Mouse (Mus musculus): Measurements from ENCODE around the gene Nin. TPM values are rescaled to one million over a fixed set of nuclear protein-coding genes. Genes with fewer than 3 reads are reported as not detected.

The Nin gene
- 9.4 and 10.8 TPM in 2 replicates for polyA plus RNA-seq (2015; fragmentation: Nextera tagmentation; extraction: Ambion mirVana)

- H3K9me3 ChIP-seq (ENCODE audit: control insufficient read depth, low read length), result no peaks in the 10 kb centered on the region
- peaks cover 13% of the 10 kb centered on the region for H3K4me1 ChIP-seq (ENCODE audit: control insufficient read depth, insufficient read depth, low read depth, low read length)
- H3K36me3 ChIP-seq (ENCODE audit: control insufficient read depth, insufficient read depth, low read length), result no peaks in the 10 kb centered on the region
- no peak within 1 kb of the TSS for H3K27ac ChIP-seq (ENCODE audit: low read depth, low read length)
- no peak for ATAC-seq
- no peaks in the 10 kb centered on the region for H3K27me3 ChIP-seq (replicated peaks; ENCODE audit: control insufficient read depth, insufficient read depth, low read length)
- H3K9ac ChIP-seq (ENCODE audit: low read depth, low read length), result no peak within 1 kb of the TSS
- no peak within 1 kb of the TSS for H3K4me3 ChIP-seq (ENCODE audit: low read length)
- WGBS, result 67% methylated on average over 11 of the region's 11 CpGs
- H3K4me2 ChIP-seq (ENCODE audit: low read length), result no peak within 1 kb of the TSS
Measured at GRCm38 (mm10) chr12:70113351-70113750, at the start of gene Nin. Gene Nin, minus strand, starts transcription at chr12:70113717.

DNA sequence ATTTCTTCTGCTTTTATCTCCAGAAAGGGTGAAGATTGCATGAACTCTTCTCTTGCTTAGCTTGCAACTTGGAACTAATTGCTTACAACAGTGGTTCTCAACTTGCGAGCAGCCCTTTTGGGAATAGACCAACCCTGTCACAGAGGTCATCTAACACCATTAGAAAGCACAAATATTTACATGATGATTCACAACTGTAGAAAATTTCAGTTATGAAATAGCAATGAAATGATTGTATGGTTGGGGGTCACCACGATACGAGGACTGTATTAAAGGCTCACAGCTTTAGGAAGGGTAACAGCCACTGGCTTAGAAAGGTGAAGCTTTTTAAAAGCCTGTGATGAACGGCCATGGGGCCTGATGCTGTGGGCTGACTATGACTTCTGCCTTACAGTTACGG is 47.5 kb upstream of the Nin start:
- Histone ChIP-seq H3K4me2 (ENCODE audit: low read length) (no peak overlapping the region), H3K27me3 (replicated peaks; ENCODE audit: control insufficient read depth, insufficient read depth, low read length) (no peaks in the 10 kb centered on the region), H3K9ac (ENCODE audit: low read depth, low read length) (no peak overlapping the region), H3K36me3 (ENCODE audit: control insufficient read depth, insufficient read depth, low read length) (no peaks in the 10 kb centered on the region), H3K4me3 (ENCODE audit: low read length) (no peak overlapping the region), H3K27ac (ENCODE audit: low read depth, low read length) (no peak overlapping the region), H3K9me3 (ENCODE audit: control insufficient read depth, low read length) (no peaks in the 10 kb centered on the region), H3K4me1 (ENCODE audit: control insufficient read depth, insufficient read depth, low read depth, low read length) (no peaks in the 10 kb centered on the region)
- ATAC-seq, result no peak
- 82% methylated on average over 5 of the region's 5 CpGs for WGBS

DNA sequence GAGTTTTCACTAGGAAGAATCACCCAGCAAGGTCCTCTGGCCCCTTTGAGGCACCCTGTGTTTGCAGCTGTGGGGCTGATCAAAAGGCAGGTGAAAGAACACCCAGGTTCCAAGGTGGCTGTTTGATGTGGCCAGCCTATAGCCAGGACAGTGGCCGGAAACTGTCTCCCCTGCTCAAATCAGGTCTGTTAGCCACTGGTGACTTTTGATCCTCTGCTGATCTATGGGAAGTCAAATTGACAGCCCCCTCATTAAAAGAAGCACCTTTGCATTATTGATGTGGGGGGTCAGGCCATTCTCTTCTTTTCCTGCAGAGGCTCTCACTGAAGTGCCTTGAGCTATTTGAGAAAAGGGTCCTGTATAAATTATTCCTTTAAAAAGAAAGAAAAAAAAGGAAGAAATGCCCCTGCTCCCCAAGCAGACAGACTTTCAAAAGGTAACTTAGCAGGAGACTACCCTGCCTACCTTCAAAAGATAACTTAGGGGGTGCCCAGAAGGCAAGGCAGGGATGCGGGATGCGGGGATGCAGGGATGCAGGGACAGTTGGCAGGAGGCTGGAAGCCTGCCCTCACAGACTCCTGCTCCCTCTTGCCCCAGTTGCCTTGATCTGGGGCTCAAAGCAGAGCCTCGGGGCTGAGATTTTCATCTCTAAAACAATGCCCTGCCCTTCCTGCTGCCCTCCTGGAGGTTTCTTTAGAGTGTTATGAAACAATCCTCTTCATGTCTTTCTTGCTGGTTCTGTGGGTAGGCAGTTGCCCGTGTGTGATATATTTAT is 44.0 kb upstream of the Nin start:
- ATAC-seq, result no peak
- H3K9ac ChIP-seq (ENCODE audit: low read depth, low read length), result no peak overlapping the region
- H3K27me3 ChIP-seq (replicated peaks; ENCODE audit: control insufficient read depth, insufficient read depth, low read length), result no peaks in the 10 kb centered on the region
- no peaks in the 10 kb centered on the region for H3K36me3 ChIP-seq (ENCODE audit: control insufficient read depth, insufficient read depth, low read length)
- H3K9me3 ChIP-seq (ENCODE audit: control insufficient read depth, low read length), result no peaks in the 10 kb centered on the region
- H3K4me2 ChIP-seq (ENCODE audit: low read length), result no peak overlapping the region
- H3K27ac ChIP-seq (ENCODE audit: low read depth, low read length), result no peak overlapping the region
- H3K4me1 ChIP-seq (ENCODE audit: control insufficient read depth, insufficient read depth, low read depth, low read length), result no peaks in the 10 kb centered on the region
- no peak overlapping the region for H3K4me3 ChIP-seq (ENCODE audit: low read length)
- WGBS, result 51% methylated on average over 5 of the region's 5 CpGs

- Histone ChIP-seq H3K4me2 (ENCODE audit: low read length) (no peak overlapping the region), H3K27ac (ENCODE audit: low read depth, low read length) (no peak overlapping the region), H3K9me3 (ENCODE audit: control insufficient read depth, low read length) (no peaks in the 10 kb centered on the region), H3K27me3 (replicated peaks; ENCODE audit: control insufficient read depth, insufficient read depth, low read length) (no peaks in the 10 kb centered on the region), H3K4me3 (ENCODE audit: low read length) (no peak overlapping the region), H3K4me1 (ENCODE audit: control insufficient read depth, insufficient read depth, low read depth, low read length) (no peaks in the 10 kb centered on the region), H3K9ac (ENCODE audit: low read depth, low read length) (no peak overlapping the region), H3K36me3 (ENCODE audit: control insufficient read depth, insufficient read depth, low read length) (no peaks in the 10 kb centered on the region)
- 52% methylated on average over 6 of the region's 6 CpGs for WGBS
- no peak for ATAC-seq
Measured at GRCm38 (mm10) chr12:70156222-70156621, 42.7 kb upstream of the Nin start.

GRCm38 (mm10) chr12:70153842-70154241 is 40.3 kb upstream of the Nin start, which contains the start of gene Abhd12b:
Gene Abhd12b, plus strand, starts transcription at chr12:70154142.
- WGBS, result 45% methylated on average over 3 of the region's 3 CpGs
- Histone ChIP-seq H3K27ac (ENCODE audit: low read depth, low read length) (no peak within 1 kb of the TSS), H3K4me2 (ENCODE audit: low read length) (no peak within 1 kb of the TSS), H3K9me3 (ENCODE audit: control insufficient read depth, low read length) (no peaks in the 10 kb centered on the region), H3K4me3 (ENCODE audit: low read length) (no peak within 1 kb of the TSS), H3K4me1 (ENCODE audit: control insufficient read depth, insufficient read depth, low read depth, low read length) (peaks cover 3% of the 10 kb centered on the region), H3K9ac (ENCODE audit: low read depth, low read length) (no peak within 1 kb of the TSS), H3K36me3 (ENCODE audit: control insufficient read depth, insufficient read depth, low read length) (no peaks in the 10 kb centered on the region), H3K27me3 (replicated peaks; ENCODE audit: control insufficient read depth, insufficient read depth, low read length) (no peaks in the 10 kb centered on the region)
- no peak for ATAC-seq

- peaks cover 9% of the 10 kb centered on the region for H3K4me1 ChIP-seq (ENCODE audit: control insufficient read depth, insufficient read depth, low read depth, low read length)
- no peak overlapping the region; the same call in 1 of the 2 replicates for H3K27ac ChIP-seq (ENCODE audit: low read depth, low read length)
- peak; percentile 51 for ATAC-seq
- no peaks in the 10 kb centered on the region for H3K36me3 ChIP-seq (ENCODE audit: control insufficient read depth, insufficient read depth, low read length)
- 14% methylated on average over 11 of the region's 11 CpGs for WGBS
- no peaks in the 10 kb centered on the region for H3K9me3 ChIP-seq (ENCODE audit: control insufficient read depth, low read length)
- H3K4me2 ChIP-seq (ENCODE audit: low read length), result peak overlapping the region; percentile 52
- H3K4me3 ChIP-seq (ENCODE audit: low read length), result no peak overlapping the region
- no peaks in the 10 kb centered on the region for H3K27me3 ChIP-seq (replicated peaks; ENCODE audit: control insufficient read depth, insufficient read depth, low read length)
- no peak overlapping the region for H3K9ac ChIP-seq (ENCODE audit: low read depth, low read length)
Measured at GRCm38 (mm10) chr12:70148631-70149265, 35.2 kb upstream of the Nin start.

DNA sequence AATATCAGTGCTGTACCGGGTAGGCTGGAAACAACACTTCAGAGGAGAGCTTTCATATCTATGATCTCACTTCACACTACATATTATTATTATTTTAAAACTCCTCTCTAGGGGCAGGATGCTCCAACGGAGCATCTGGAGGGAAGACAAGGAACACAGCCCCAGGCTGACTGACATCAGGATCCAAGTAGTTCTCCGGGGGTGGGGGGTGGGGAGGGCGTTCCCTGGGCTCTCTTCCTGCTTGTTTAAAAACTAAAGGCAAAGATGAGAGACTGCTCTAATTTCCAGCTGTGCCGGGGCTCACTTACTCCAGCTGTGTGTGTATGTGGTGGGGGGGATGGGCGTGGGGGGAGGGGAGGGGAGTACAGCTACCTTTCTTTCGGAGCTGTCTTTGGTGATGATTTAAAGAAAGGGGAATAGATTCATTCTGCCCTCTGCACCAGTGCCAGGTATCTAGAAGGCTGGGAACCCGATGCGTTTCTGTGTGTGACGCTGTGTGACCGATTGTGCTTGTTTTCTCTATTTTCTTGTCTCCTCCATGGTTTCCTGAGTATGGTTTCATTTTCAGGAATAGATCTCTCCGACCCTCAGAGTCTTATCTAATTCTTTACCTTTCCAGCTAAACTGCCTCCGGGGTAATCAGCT is 34.6 kb upstream of the Nin start:
- Histone ChIP-seq H3K9me3 (ENCODE audit: control insufficient read depth, low read length) (no peaks in the 10 kb centered on the region), H3K36me3 (ENCODE audit: control insufficient read depth, insufficient read depth, low read length) (no peaks in the 10 kb centered on the region), H3K4me3 (ENCODE audit: low read length) (peak overlapping the region; percentile 26), H3K4me2 (ENCODE audit: low read length) (peak overlapping the region; percentile 52), H3K9ac (ENCODE audit: low read depth, low read length) (0 out of 2 replicates have a peak overlapping the region, but pooled peaks have one; percentile 44), H3K27me3 (replicated peaks; ENCODE audit: control insufficient read depth, insufficient read depth, low read length) (no peaks in the 10 kb centered on the region), H3K27ac (ENCODE audit: low read depth, low read length) (peak overlapping the region; percentile 46; the same call in 1 of the 2 replicates), H3K4me1 (ENCODE audit: control insufficient read depth, insufficient read depth, low read depth, low read length) (peaks cover 9% of the 10 kb centered on the region)
- 0 out of 2 replicates have a peak, but pooled peaks have one; percentile 41 for ATAC-seq
- WGBS, result 5% methylated on average over 13 of the region's 13 CpGs

GRCm38 (mm10) chr12:70145586-70145985 is 32.1 kb upstream of the Nin start:
- Histone ChIP-seq H3K4me2 (ENCODE audit: low read length) (no peak overlapping the region), H3K4me1 (ENCODE audit: control insufficient read depth, insufficient read depth, low read depth, low read length) (peaks cover 9% of the 10 kb centered on the region), H3K27me3 (replicated peaks; ENCODE audit: control insufficient read depth, insufficient read depth, low read length) (no peaks in the 10 kb centered on the region), H3K27ac (ENCODE audit: low read depth, low read length) (no peak overlapping the region), H3K36me3 (ENCODE audit: control insufficient read depth, insufficient read depth, low read length) (no peaks in the 10 kb centered on the region), H3K4me3 (ENCODE audit: low read length) (no peak overlapping the region), H3K9me3 (ENCODE audit: control insufficient read depth, low read length) (no peaks in the 10 kb centered on the region), H3K9ac (ENCODE audit: low read depth, low read length) (no peak overlapping the region)
- WGBS, result 88% methylated on average over 6 of the region's 6 CpGs
- no peak for ATAC-seq
